Mouse (Mus musculus) midbrain, embryonic 15.5 days (tissue): ENCODE measurements around the gene Slc30a9. TPM values are rescaled to one million over a fixed set of nuclear protein-coding genes. Genes with fewer than 3 reads are reported as not detected.

Experiments
- ATAC-seq: fragments of 200-750 bp; cut with Nextera tagmentation; replicated peaks from 2 replicates; pipeline ENCODE4 v1.8.0; 2017; ENCODE audit warnings: moderate TSS enrichment
- H3K27ac ChIP-seq: fragments of 300-500 bp; sonication (generic); 2 replicates; pipeline ENCODE4 v1.5.1; 2015; ENCODE audit warnings: mild to moderate bottlenecking, inconsistent platforms
- H3K27me3 ChIP-seq: fragments of 300-500 bp; sonication (generic); replicated peaks from 2 replicates; pipeline ENCODE4 v1.6.1; 2015; ENCODE audit warnings: inconsistent platforms
- H3K36me3 ChIP-seq: fragments of 300-500 bp; sonication (generic); replicated peaks from 2 replicates; pipeline ENCODE4 v1.6.1; 2015; ENCODE audit warnings: inconsistent platforms
- H3K4me1 ChIP-seq: fragments of 300-500 bp; sonication (generic); 2 replicates; pipeline ENCODE4 v1.6.1; 2015; ENCODE audit warnings: inconsistent platforms
- H3K4me2 ChIP-seq: fragments of 300-500 bp; sonication (generic); 2 replicates; pipeline ENCODE4 v1.6.1; 2015; ENCODE audit warnings: inconsistent platforms, mild to moderate bottlenecking, moderate library complexity
- H3K4me3 ChIP-seq: fragments of 300-500 bp; sonication (generic); 2 replicates; pipeline ENCODE4 v1.5.1; 2015; ENCODE audit warnings: mild to moderate bottlenecking, inconsistent platforms
- H3K9ac ChIP-seq: fragments of 300-500 bp; sonication (generic); 2 replicates; pipeline ENCODE4 v1.6.1; 2015; ENCODE audit warnings: mild to moderate bottlenecking, inconsistent platforms
- H3K9me3 ChIP-seq: fragments of 300-500 bp; sonication (generic); 2 replicates; pipeline ENCODE4 v1.6.1; 2016; ENCODE audit warnings: inconsistent platforms
- WGBS: fragments of 180-500 bp; shearing (Covaris S2); methylation state at CpG from one replicate; pipeline ENCODE4 v1.1.7; 2015; ENCODE audit warnings: mixed read lengths; 5-methylcytosine and 5-hydroxymethylcytosine counted together
- polyA plus RNA-seq: library from polyadenylated mRNA; unstranded; fragments of >200 nt; fragmentation: Nextera tagmentation; extraction: Ambion mirVana; gene quantifications from 2 replicates; pipeline ENCODE4 v1.2.1, GENCODE M21; 2015

Gene Slc30a9
- polyA plus RNA-seq, result 158 and 163 TPM in 2 replicates

GRCm38 (mm10) chr5:67306698-67307521 is at the start of gene Slc30a9:
Gene Slc30a9, plus strand, starts transcription at chr5:67306955.
- peak within 1 kb of the TSS; percentile 98 for H3K9ac ChIP-seq
- H3K27ac ChIP-seq, result peak within 1 kb of the TSS; percentile 81
- no peaks in the 10 kb centered on the region for H3K36me3 ChIP-seq
- ATAC-seq, result peak; percentile 97
- H3K9me3 ChIP-seq, result no peaks in the 10 kb centered on the region
- H3K4me2 ChIP-seq, result peak within 1 kb of the TSS; percentile 71
- peaks cover 18% of the 10 kb centered on the region for H3K4me1 ChIP-seq
- under 1% methylated on average over 70 of the region's 83 CpGs for WGBS
- peak within 1 kb of the TSS; percentile 94 for H3K4me3 ChIP-seq
- no peaks in the 10 kb centered on the region for H3K27me3 ChIP-seq

GRCm38 (mm10) chr5:67258473-67258872 is 48.3 kb upstream of the Slc30a9 start:
- Histone ChIP-seq H3K27ac (no peak overlapping the region), H3K36me3 (no peaks in the 10 kb centered on the region), H3K9ac (no peak overlapping the region), H3K4me3 (no peak overlapping the region), H3K4me2 (no peak overlapping the region), H3K9me3 (no peaks in the 10 kb centered on the region), H3K4me1 (peaks cover 23% of the 10 kb centered on the region), H3K27me3 (no peaks in the 10 kb centered on the region)
- no peak for ATAC-seq
- 89% methylated on average over 9 of the region's 9 CpGs for WGBS

GRCm38 (mm10) chr5:67260159-67260530 is 46.6 kb upstream of the Slc30a9 start:
- H3K36me3 ChIP-seq, result peaks cover 10% of the 10 kb centered on the region
- peak overlapping the region; percentile 83 for H3K4me2 ChIP-seq
- H3K4me1 ChIP-seq, result peaks cover 23% of the 10 kb centered on the region
- H3K27ac ChIP-seq, result peak overlapping the region; percentile 90; the same call in 1 of the 2 replicates
- no peaks in the 10 kb centered on the region for H3K9me3 ChIP-seq
- ATAC-seq, result no peak; the same call in 1 of the 2 replicates
- 0% methylated on average over 9 of the region's 9 CpGs for WGBS
- peak overlapping the region; percentile 83 for H3K4me3 ChIP-seq
- no peaks in the 10 kb centered on the region for H3K27me3 ChIP-seq
- H3K9ac ChIP-seq, result peak overlapping the region; percentile 38

GRCm38 (mm10) chr5:67260531-67261371 is 46.0 kb upstream of the Slc30a9 start, which contains the start of gene Tmem33:
Gene Tmem33, plus strand, starts transcription at chr5:67260565.
- H3K27me3 ChIP-seq, result no peaks in the 10 kb centered on the region

GRCm38 (mm10) chr5:67262964-67263363 is 43.8 kb upstream of the Slc30a9 start:
- H3K9ac ChIP-seq, result no peak overlapping the region
- peaks cover 23% of the 10 kb centered on the region for H3K4me1 ChIP-seq
- H3K4me2 ChIP-seq, result no peak overlapping the region
- no peak for ATAC-seq
- H3K36me3 ChIP-seq, result peaks cover 25% of the 10 kb centered on the region
- no peaks in the 10 kb centered on the region for H3K27me3 ChIP-seq
- H3K4me3 ChIP-seq, result no peak overlapping the region
- 93% methylated on average over 7 of the region's 7 CpGs for WGBS
- H3K27ac ChIP-seq, result no peak overlapping the region
- no peaks in the 10 kb centered on the region for H3K9me3 ChIP-seq

More at GRCm38 (mm10) chr5:67260531-67261371, 46.0 kb upstream of the Slc30a9 start, which contains the start of gene Tmem33:
- Histone ChIP-seq H3K4me2 (peak within 1 kb of the TSS; percentile 83), H3K27ac (peak within 1 kb of the TSS; percentile 90), H3K4me3 (peak within 1 kb of the TSS; percentile 83), H3K9ac (peak within 1 kb of the TSS; percentile 66), H3K9me3 (no peaks in the 10 kb centered on the region), H3K4me1 (peaks cover 23% of the 10 kb centered on the region), H3K36me3 (peaks cover 16% of the 10 kb centered on the region)
- under 1% methylated on average over 67 of the region's 67 CpGs for WGBS
- ATAC-seq, result peak; percentile 92

GRCm38 (mm10) chr5:67266106-67266505 is 40.6 kb upstream of the Slc30a9 start:
- no peaks in the 10 kb centered on the region for H3K9me3 ChIP-seq
- H3K4me1 ChIP-seq, result peaks cover 14% of the 10 kb centered on the region
- H3K27me3 ChIP-seq, result no peaks in the 10 kb centered on the region
- H3K9ac ChIP-seq, result no peak overlapping the region
- ATAC-seq, result no peak
- peaks cover 35% of the 10 kb centered on the region for H3K36me3 ChIP-seq
- WGBS, result 85% methylated on average over 1 of the region's 1 CpGs
- H3K27ac ChIP-seq, result no peak overlapping the region
- H3K4me2 ChIP-seq, result no peak overlapping the region
- H3K4me3 ChIP-seq, result no peak overlapping the region

GRCm38 (mm10) chr5:67269309-67269708 is 37.4 kb upstream of the Slc30a9 start:
- H3K4me3 ChIP-seq, result no peak overlapping the region
- H3K4me2 ChIP-seq, result no peak overlapping the region
- 92% methylated on average over 8 of the region's 8 CpGs for WGBS
- H3K36me3 ChIP-seq, result peaks cover 32% of the 10 kb centered on the region
- no peak overlapping the region for H3K27ac ChIP-seq
- ATAC-seq, result no peak
- no peaks in the 10 kb centered on the region for H3K4me1 ChIP-seq
- no peak overlapping the region for H3K9ac ChIP-seq
- no peaks in the 10 kb centered on the region for H3K9me3 ChIP-seq
- H3K27me3 ChIP-seq, result no peaks in the 10 kb centered on the region

- Histone ChIP-seq H3K27ac (no peak overlapping the region), H3K9ac (no peak overlapping the region), H3K4me3 (no peak overlapping the region), H3K9me3 (no peaks in the 10 kb centered on the region), H3K27me3 (no peaks in the 10 kb centered on the region), H3K4me2 (no peak overlapping the region), H3K36me3 (peaks cover 8% of the 10 kb centered on the region), H3K4me1 (no peaks in the 10 kb centered on the region)
- ATAC-seq, result no peak
- 97% methylated on average over 9 of the region's 9 CpGs for WGBS
Observed at GRCm38 (mm10) chr5:67279407-67279806, 27.3 kb upstream of the Slc30a9 start.

GRCm38 (mm10) chr5:67279840-67280239 is 26.9 kb upstream of the Slc30a9 start:
- H3K4me1 ChIP-seq, result no peaks in the 10 kb centered on the region
- ATAC-seq, result no peak
- H3K27me3 ChIP-seq, result no peaks in the 10 kb centered on the region
- no peak overlapping the region for H3K9ac ChIP-seq
- 94% methylated on average over 4 of the region's 4 CpGs for WGBS
- no peak overlapping the region for H3K4me2 ChIP-seq
- H3K9me3 ChIP-seq, result no peaks in the 10 kb centered on the region
- no peak overlapping the region for H3K27ac ChIP-seq
- peaks cover 13% of the 10 kb centered on the region for H3K36me3 ChIP-seq
- no peak overlapping the region for H3K4me3 ChIP-seq

- ATAC-seq, result no peak
- Histone ChIP-seq H3K4me1 (no peaks in the 10 kb centered on the region), H3K9me3 (no peaks in the 10 kb centered on the region), H3K4me2 (no peak overlapping the region), H3K27me3 (no peaks in the 10 kb centered on the region), H3K9ac (no peak overlapping the region), H3K27ac (no peak overlapping the region), H3K4me3 (no peak overlapping the region), H3K36me3 (peaks cover 17% of the 10 kb centered on the region)
- 95% methylated on average over 4 of the region's 4 CpGs for WGBS
Observed at GRCm38 (mm10) chr5:67280400-67280799, 26.4 kb upstream of the Slc30a9 start.

GRCm38 (mm10) chr5:67295029-67295428 is 11.7 kb upstream of the Slc30a9 start:
- no peak for ATAC-seq
- Histone ChIP-seq H3K27ac (no peak overlapping the region), H3K36me3 (no peaks in the 10 kb centered on the region), H3K4me2 (no peak overlapping the region), H3K27me3 (no peaks in the 10 kb centered on the region), H3K9ac (no peak overlapping the region), H3K4me3 (no peak overlapping the region), H3K9me3 (no peaks in the 10 kb centered on the region), H3K4me1 (no peaks in the 10 kb centered on the region)
- 89% methylated on average over 3 of the region's 3 CpGs for WGBS

- ATAC-seq, result no peak
- no peak overlapping the region for H3K4me3 ChIP-seq
- no peak overlapping the region for H3K27ac ChIP-seq
- H3K9ac ChIP-seq, result no peak overlapping the region
- no peak overlapping the region for H3K4me2 ChIP-seq
- H3K9me3 ChIP-seq, result no peaks in the 10 kb centered on the region
- H3K27me3 ChIP-seq, result no peaks in the 10 kb centered on the region
- no peaks in the 10 kb centered on the region for H3K4me1 ChIP-seq
- 86% methylated on average over 6 of the region's 6 CpGs for WGBS
- H3K36me3 ChIP-seq, result no peaks in the 10 kb centered on the region
Observed at GRCm38 (mm10) chr5:67295682-67296081, 11.1 kb upstream of the Slc30a9 start.
